Mouse (Mus musculus) frontal cortex, postnatal 36 days (tissue): ENCODE measurements around the gene Myct1.

Experiments
- DNase-seq, 2 experiments: peaks; one replicate each; pipeline ENCODE4 v3.0.0; 2022; ENCODE audit warnings: low spot score in 2 of 2

The Myct1 gene

DNA sequence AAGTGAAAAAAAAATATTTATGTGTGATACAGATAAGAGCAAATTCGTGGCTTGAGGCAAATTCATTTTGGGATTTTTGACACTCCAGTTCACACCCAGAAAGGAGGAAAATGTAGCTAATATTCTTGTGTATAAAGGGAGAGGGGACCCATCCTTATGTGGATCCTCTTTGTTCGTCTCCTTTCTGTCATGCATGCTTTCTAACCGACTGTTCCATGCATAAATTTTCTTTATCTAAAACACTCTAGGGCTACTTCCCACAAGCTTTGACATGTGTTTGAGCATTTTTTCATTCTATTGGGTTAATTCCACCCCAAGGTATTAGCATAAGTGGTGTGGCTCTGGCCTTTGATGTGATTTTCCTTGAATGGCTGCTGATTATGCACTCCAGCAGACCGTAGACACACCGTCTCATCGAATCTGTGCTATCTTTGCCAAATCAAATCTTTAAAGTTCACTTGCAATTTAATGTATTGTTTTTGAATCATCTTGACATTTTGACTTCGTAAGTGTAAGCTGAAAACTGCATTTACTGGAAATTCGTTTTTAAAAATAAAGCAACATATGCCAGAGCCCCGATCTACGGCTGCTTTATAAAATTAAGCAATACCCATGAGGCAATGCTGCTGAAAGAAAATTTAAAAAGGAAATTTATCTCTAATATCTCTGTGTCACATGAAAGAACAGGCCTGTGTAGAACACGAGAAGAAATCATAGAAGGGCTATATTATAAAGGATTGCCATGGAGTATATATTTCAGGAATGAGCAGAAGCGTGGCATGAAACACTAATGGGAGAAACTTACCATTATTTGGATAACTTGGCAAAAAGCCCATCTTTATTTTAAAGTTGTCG is 21.8 kb downstream of the Myct1 start:
- no peak for DNase-seq

DNA sequence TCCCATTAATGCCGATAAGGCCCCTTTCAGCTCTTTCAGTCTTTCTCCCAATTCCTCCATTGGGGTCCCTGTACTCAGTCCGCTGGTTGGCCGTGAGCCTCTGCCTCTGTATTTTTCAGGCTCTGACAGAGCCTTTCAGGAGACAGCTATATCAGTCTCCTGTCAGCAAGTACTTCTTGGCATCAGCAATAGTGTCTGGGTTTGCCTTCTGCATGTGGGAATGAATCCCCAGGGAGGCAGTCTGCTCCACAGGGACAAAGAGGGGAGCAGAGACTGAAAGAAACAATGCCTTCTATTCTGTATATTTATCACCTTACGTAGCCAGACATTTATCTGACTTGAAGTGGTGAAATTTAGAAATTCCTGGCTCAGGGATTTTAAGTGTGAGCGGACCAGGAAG is 32.7 kb downstream of the Myct1 start:
- no peak for DNase-seq

DNA sequence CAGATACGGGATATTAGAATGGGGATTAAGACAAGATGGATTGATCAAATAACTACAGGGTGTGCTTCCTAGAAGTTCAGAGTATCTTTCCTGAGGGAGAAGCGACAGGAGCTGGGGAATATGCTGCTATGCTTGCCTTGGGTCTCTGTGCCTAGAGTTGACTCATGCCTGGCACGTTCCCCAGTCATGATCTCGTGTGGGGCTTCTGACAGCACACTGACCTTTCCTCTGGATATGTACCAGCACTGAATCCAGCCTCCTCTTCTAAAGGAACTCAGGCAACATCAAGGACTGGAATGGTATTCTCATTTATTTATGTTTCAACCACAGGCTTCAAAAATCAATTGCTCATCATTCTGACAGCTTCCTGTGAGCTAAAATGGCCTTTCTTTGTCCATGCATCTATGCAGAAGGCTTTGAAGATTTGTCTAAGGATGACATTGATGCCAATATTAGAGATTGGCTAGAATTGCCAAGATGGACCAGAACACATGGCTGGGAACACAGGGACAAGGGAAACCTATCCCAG is 40.2 kb downstream of the Myct1 start:
- no peak for DNase-seq

DNA sequence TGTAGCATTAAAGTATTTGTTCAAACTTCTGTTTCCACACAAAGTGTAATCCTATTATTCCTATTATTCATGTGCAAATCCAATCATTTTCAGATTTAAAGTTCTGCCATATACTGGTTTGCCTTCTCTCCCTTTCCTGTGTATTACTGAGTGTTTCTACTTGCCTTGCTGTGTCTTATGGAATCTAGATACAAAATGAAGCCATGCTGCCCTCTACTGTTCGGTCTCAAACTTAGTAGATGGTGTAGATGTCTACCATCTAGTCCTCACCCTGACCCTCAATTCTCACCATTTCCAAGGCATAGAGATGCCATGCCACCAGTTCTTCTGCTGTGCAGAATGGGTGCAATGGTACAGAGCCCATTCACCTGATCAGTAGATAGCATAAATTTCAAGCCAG is 40.8 kb downstream of the Myct1 start:
- DNase-seq, result peak in 1 of 2 experiments; percentile 60

DNA sequence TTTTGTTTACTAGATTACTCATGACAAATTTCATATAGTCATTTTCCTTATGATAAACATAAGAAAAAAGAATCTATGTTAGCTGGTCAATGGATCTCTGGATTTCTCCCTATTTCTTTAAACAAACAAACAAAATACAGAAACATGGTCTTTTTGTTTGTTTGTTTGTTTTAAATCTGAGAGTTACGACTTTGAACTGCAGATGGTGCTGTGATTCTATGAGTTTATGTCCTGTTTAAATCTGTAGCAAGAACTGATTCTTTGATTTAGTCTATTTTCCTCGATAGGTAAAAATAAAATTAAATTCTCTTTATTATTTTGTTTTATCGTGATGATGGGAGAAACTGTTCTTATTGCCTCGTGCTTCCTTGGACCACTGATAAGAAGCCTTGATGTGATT is 43.7 kb downstream of the Myct1 start:
- no peak for DNase-seq

DNA sequence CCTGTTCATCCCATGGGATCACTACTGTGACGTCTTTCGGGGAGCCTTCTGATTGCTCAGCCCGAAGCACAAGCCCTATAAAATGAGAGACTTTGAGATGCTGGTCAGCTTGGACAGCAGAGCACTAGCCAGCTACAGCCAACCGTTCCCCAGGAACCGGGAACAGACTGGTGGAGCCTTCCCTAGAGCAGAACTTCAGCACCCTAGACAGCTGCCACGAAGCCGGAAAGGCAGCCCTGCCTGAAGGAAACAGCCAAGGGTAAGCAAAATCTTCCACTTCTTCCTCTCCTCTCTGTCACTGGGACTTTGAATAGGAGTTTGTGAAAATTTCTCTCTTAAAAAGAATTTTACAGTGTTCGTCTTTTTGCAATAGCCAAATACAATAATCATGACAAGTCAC is 45.5 kb downstream of the Myct1 start, which contains the start of gene Vip:
TSS of gene Vip (plus strand) at position 107 of the 400 bp plus-strand sequence.
- no peak for DNase-seq
